Mouse (Mus musculus) kidney, adult 18-20 months (tissue): ENCODE measurements around the gene Gm21738.
"Not testable (repeated sequence)": the region's sequence is repeated elsewhere in the genome, so short reads cannot be mapped to it uniquely, and the experiment has no call there.

Experiments
- DNase-seq: peaks from one replicate; pipeline ENCODE4 v3.0.0; 2021

The Gm21738 gene

GRCm38 (mm10) chr14:19418830-19419229 lies at the start of gene Gm21738:
Gene Gm21738, minus strand, starts transcription at chr14:19418930.
- not testable (repeated sequence) for DNase-seq

GRCm38 (mm10) chr14:19383741-19384140 lies 35.0 kb downstream of the Gm21738 start:
- DNase-seq = not testable (repeated sequence)
